Mouse (Mus musculus): Measurements from ENCODE around the gene Dpysl5. TPM values are rescaled to one million over a fixed set of nuclear protein-coding genes. Genes with fewer than 3 reads are reported as not detected.

Dpysl5 gene
- polyA plus RNA-seq, 1 experiment from 2014 or later = 180 TPM

- H3K4me1 ChIP-seq (replicated peaks) = peaks cover 51% of the 10 kb centered on the region
- peak overlapping the region; percentile 75 for H3K4me2 ChIP-seq
- WGBS = under 1% methylated on average over 14 of the region's 14 CpGs
- H3K27ac ChIP-seq = peak overlapping the region; percentile 97
- ATAC-seq (ENCODE audit: low FRiP score) = peak; percentile 37
- peak overlapping the region; percentile 96 for H3K9ac ChIP-seq
- H3K27me3 ChIP-seq = 0 out of 2 replicates have a peak, but pooled peaks cover 6% of the 10 kb centered on the region
- H3K36me3 ChIP-seq = 0 out of 2 replicates have a peak, but pooled peaks cover 2% of the 10 kb centered on the region
- peak overlapping the region; percentile 84 for H3K4me3 ChIP-seq
- no peaks in the 10 kb centered on the region for H3K9me3 ChIP-seq
Measured at GRCm38 (mm10) chr5:30712002-30712390, 632 bp downstream of the Dpysl5 start.

DNA sequence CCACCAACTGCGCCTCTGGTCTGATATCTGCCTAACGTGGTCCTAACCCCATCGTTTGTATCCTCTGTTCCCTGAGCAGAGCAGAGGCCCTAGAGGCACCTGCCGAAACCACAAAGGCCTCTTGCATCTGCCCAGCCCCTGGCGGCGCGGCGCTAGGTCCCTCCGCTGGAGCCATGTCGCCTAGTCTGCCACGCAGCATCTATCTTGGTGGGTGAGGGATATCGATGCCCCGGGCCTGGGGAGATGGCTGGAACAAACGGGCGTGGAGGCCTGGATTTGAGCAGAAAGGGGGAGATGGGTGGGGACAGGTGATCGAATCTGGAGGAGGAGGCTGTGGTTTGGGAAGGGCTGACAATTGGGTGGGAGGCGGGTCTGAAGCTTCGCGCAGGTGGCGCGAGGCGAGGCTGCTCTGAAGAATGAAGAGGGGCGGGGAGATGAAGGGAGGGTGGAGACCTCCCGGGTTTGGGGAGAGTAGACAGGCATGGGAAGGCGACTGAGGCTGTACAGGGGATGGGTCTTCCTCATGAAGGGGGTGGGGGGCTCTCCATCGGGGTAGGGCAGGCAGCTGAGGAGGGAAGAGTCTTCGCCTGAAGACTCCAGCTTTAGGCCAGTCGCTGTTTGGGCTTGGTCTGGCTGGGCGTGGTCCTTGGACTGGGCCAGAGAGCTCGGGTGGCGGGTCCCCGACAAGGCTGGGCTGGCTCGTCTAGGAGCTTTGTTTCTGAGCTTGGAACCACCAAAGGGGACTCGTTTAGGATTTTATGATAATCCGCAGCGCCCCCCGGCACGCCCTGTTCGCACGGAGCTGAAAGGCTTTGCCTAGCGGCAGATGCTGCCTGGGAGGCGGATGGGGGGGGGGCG lies 1.3 kb downstream of the Dpysl5 start:
- under 1% methylated on average over 42 of the region's 43 CpGs for WGBS
- peaks cover 52% of the 10 kb centered on the region for H3K4me1 ChIP-seq (replicated peaks)

GRCm38 (mm10) chr5:30713299-30713675 lies 1.9 kb downstream of the Dpysl5 start:
- H3K9ac ChIP-seq = peak overlapping the region; percentile 96
- peak overlapping the region; percentile 84 for H3K4me3 ChIP-seq
- peak overlapping the region; percentile 97 for H3K27ac ChIP-seq
- ATAC-seq (ENCODE audit: low FRiP score) = peak; percentile 29
- WGBS = under 1% methylated on average over 20 of the region's 20 CpGs
- H3K4me1 ChIP-seq (replicated peaks) = peaks cover 53% of the 10 kb centered on the region
- H3K9me3 ChIP-seq = no peaks in the 10 kb centered on the region
- H3K36me3 ChIP-seq = 0 out of 2 replicates have a peak, but pooled peaks cover 2% of the 10 kb centered on the region
- peak overlapping the region; percentile 75 for H3K4me2 ChIP-seq
- 0 out of 2 replicates have a peak, but pooled peaks cover 6% of the 10 kb centered on the region for H3K27me3 ChIP-seq

More for the DNA sequence above, 1.3 kb downstream of the Dpysl5 start:
- Histone ChIP-seq H3K4me2 (peak overlapping the region; percentile 75), H3K4me3 (peak overlapping the region; percentile 84), H3K27me3 (0 out of 2 replicates have a peak, but pooled peaks cover 6% of the 10 kb centered on the region), H3K36me3 (0 out of 2 replicates have a peak, but pooled peaks cover 2% of the 10 kb centered on the region), H3K27ac (peak overlapping the region; percentile 97), H3K9ac (peak overlapping the region; percentile 96), H3K9me3 (no peaks in the 10 kb centered on the region)
- peak; percentile 62 for ATAC-seq (ENCODE audit: low FRiP score)

DNA sequence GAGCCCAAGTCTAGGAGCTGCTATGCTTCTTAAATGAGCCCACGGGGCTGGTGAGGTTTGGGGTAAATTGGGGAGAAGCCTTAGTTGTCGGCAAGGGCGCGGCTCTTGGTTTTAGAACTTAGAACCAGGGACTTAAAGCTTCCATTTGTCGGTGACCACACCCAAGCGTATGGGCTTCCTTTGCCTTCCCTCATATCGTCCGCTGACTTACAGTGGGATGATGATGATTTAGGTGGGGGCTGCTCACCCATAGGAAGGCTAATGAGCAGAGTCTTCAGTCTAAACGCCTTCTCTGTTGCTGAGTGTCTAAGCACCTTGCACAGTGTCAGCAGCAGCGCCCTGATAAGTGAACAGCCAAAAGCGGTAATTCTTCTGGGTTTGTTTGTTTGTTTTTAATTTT lies 2.3 kb downstream of the Dpysl5 start:
- peaks cover 53% of the 10 kb centered on the region for H3K4me1 ChIP-seq (replicated peaks)
- H3K4me3 ChIP-seq = peak overlapping the region; percentile 84
- H3K36me3 ChIP-seq = 0 out of 2 replicates have a peak, but pooled peaks cover 2% of the 10 kb centered on the region
- 0 out of 2 replicates have a peak, but pooled peaks cover 4% of the 10 kb centered on the region for H3K27me3 ChIP-seq
- ATAC-seq (ENCODE audit: low FRiP score) = no peak
- WGBS = 11% methylated on average over 11 of the region's 11 CpGs
- H3K9me3 ChIP-seq = no peaks in the 10 kb centered on the region
- H3K9ac ChIP-seq = peak overlapping the region; percentile 96
- peak overlapping the region; percentile 97 for H3K27ac ChIP-seq
- H3K4me2 ChIP-seq = peak overlapping the region; percentile 75

DNA sequence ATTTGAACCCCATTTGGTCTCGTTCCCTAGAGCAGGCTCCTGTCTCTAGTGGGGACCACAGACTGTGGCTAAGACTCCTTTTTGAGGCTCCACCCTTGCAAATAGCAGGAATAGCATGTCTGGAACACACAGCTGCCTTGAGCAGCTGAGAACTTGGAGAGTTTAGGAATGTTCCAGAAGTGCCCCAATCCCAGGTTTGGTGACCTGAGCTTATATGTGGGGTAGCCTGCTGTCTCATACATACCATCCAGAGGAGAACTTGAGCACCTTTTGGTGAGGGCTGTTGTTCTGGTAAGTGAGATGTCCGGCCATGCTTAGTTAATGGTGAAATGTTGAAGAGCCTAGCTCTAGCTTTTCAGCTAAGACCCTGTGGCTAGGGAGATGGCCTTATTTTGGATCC lies 4.9 kb downstream of the Dpysl5 start:
- Histone ChIP-seq H3K9me3 (no peaks in the 10 kb centered on the region), H3K4me2 (no peak overlapping the region), H3K4me3 (no peak overlapping the region), H3K9ac (no peak overlapping the region), H3K4me1 (replicated peaks) (peaks cover 52% of the 10 kb centered on the region), H3K36me3 (peaks cover 9% of the 10 kb centered on the region), H3K27ac (no peak overlapping the region; the same call in 1 of the 2 replicates), H3K27me3 (no peaks in the 10 kb centered on the region)
- WGBS = 87% methylated on average over 2 of the region's 2 CpGs
- ATAC-seq (ENCODE audit: low FRiP score) = no peak

DNA sequence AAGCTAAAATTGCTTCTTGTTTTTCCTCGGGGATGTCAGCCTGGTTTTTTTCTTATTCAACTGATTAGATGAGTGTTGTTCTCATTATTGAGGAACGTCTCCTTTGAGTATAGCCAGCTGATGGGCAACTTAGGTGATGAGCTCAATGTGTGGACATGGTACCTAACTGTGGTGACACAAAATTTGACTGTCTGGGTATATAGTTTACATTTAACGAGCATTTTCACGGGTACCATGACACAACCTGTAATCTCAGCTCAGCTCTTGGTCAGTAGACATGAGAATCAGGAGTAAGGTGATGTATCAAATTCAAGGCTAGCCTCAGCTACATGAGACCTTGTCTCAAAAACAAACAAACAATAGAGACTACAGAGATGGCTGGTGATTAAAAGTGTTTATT lies 6.1 kb downstream of the Dpysl5 start:
- H3K9ac ChIP-seq = no peak overlapping the region
- WGBS = 83% methylated on average over 4 of the region's 4 CpGs

DNA sequence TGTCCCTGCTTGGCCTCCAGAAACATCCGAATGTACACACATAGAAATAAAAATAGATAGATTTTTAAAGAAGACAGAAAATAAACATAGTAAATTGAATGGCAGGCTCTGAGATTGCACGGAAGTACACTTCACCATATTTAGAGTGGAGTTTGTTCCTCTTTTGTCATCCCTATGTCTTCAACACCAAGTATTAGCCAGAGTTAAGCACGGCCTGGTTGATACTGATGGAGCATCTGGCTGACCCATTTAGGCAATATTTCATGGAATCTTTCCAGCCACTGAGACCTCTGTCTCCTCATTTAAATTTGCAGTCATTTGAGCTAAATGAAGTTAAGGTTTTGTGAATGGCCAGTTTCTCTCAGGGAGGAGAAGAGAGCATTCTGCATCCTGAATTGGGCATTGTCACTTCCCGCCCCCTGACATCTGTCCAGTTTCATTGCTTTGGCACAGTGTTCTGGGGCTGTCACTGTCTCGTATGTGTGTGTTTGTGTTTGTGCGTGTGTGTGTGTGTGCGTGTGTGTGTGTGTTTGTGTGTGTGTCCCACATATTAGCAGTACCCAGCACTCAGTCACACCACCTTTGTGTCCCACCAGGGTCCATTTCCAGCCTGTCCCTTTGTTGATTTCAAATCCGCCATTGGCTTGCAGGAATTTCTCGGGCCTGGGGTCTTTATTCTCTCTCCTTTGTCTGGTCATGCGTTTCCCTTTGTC lies 6.8 kb downstream of the Dpysl5 start:
- H3K27me3 ChIP-seq = no peaks in the 10 kb centered on the region
- H3K27ac ChIP-seq = peak overlapping the region; percentile 89
- WGBS = 26% methylated on average over 10 of the region's 10 CpGs
- H3K9ac ChIP-seq = peak overlapping the region; percentile 60
- ATAC-seq (ENCODE audit: low FRiP score) = no peak
- H3K4me2 ChIP-seq = peak overlapping the region; percentile 40
- 0 out of 2 replicates have a peak overlapping the region, but pooled peaks have one; percentile 1 for H3K4me3 ChIP-seq
- H3K36me3 ChIP-seq = peaks cover 27% of the 10 kb centered on the region
- no peaks in the 10 kb centered on the region for H3K9me3 ChIP-seq
- peaks cover 64% of the 10 kb centered on the region for H3K4me1 ChIP-seq (replicated peaks)

More for the DNA sequence above, 6.1 kb downstream of the Dpysl5 start:
- H3K27ac ChIP-seq = no peak overlapping the region
- H3K4me3 ChIP-seq = no peak overlapping the region
- no peak for ATAC-seq (ENCODE audit: low FRiP score)
- H3K4me1 ChIP-seq (replicated peaks) = peaks cover 58% of the 10 kb centered on the region
- H3K36me3 ChIP-seq = peaks cover 20% of the 10 kb centered on the region
- H3K9me3 ChIP-seq = no peaks in the 10 kb centered on the region
- 0 out of 2 replicates have a peak overlapping the region, but pooled peaks have one; percentile 40 for H3K4me2 ChIP-seq
- no peaks in the 10 kb centered on the region for H3K27me3 ChIP-seq

GRCm38 (mm10) chr5:30721935-30722334 lies 10.6 kb downstream of the Dpysl5 start:
- peaks cover 36% of the 10 kb centered on the region for H3K4me1 ChIP-seq (replicated peaks)
- H3K27me3 ChIP-seq = no peaks in the 10 kb centered on the region
- H3K27ac ChIP-seq = no peak overlapping the region
- H3K9ac ChIP-seq = no peak overlapping the region
- H3K4me3 ChIP-seq = no peak overlapping the region
- no peak overlapping the region for H3K4me2 ChIP-seq
- H3K9me3 ChIP-seq = no peaks in the 10 kb centered on the region
- no peak for ATAC-seq (ENCODE audit: low FRiP score)
- peaks cover 50% of the 10 kb centered on the region for H3K36me3 ChIP-seq
- 91% methylated on average over 8 of the region's 8 CpGs for WGBS

DNA sequence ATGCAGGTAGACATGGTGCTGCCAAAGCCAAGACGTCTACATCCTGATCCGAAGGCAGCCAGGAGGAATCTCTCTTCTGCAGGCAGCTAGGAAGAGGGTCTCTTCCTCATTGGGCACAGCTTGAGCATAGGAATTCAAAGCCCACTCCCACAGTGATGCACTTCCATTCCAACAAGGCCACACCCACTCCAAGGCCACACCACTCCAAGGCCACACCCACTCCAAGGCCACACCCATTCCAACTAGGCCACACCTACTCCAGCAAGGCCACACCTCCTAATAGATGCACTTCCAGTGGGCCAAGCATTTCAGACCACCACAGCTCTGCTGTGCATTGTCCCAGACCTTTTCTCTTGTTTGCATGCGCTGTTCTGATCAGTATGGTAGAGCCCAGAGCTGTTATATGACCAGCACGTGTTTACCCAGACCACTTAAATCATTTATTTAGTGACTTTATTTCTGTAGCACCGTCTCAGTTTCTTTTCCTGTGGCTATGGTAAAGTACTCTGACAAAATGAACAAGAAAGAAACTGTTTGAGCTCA lies 14.9 kb downstream of the Dpysl5 start:
- 95% methylated on average over 5 of the region's 5 CpGs for WGBS
- ATAC-seq (ENCODE audit: low FRiP score) = no peak
- H3K9me3 ChIP-seq = no peaks in the 10 kb centered on the region
- H3K4me2 ChIP-seq = no peak overlapping the region
- peaks cover 36% of the 10 kb centered on the region for H3K4me1 ChIP-seq (replicated peaks)
- no peak overlapping the region for H3K4me3 ChIP-seq
- peaks cover 49% of the 10 kb centered on the region for H3K36me3 ChIP-seq
- no peaks in the 10 kb centered on the region for H3K27me3 ChIP-seq
- no peak overlapping the region for H3K9ac ChIP-seq
- H3K27ac ChIP-seq = no peak overlapping the region

- no peak overlapping the region for H3K4me2 ChIP-seq
- H3K9me3 ChIP-seq = no peaks in the 10 kb centered on the region
- no peaks in the 10 kb centered on the region for H3K27me3 ChIP-seq
- H3K4me3 ChIP-seq = no peak overlapping the region
- 92% methylated on average over 7 of the region's 7 CpGs for WGBS
- peaks cover 69% of the 10 kb centered on the region for H3K4me1 ChIP-seq (replicated peaks)
- H3K36me3 ChIP-seq = peaks cover 11% of the 10 kb centered on the region
- H3K27ac ChIP-seq = no peak overlapping the region
- ATAC-seq (ENCODE audit: low FRiP score) = no peak
- no peak overlapping the region for H3K9ac ChIP-seq
Measured at GRCm38 (mm10) chr5:30732511-30732910, 21.1 kb downstream of the Dpysl5 start.

DNA sequence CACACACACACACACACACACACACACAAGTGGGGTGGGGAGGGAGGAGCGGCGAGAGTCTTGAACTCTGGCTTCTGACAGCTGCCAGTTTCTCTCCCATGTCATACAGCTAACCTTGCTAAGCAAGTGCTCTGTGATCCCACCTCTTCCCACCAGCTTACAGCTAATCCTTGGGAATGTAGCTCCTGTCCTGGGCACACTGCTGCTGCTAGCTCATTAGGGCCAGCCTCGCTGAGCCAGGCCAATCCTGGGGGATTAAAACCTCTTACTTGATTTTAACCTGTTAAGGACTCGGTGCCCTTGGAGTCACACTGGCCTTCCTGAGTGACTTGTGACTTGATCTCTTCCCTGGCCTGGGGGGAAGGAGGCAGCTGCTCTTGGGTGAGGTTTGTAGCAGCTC lies 23.3 kb downstream of the Dpysl5 start:
- Histone ChIP-seq H3K9ac (no peak overlapping the region), H3K36me3 (peaks cover 8% of the 10 kb centered on the region), H3K4me1 (replicated peaks) (peaks cover 77% of the 10 kb centered on the region), H3K4me2 (no peak overlapping the region), H3K27me3 (no peaks in the 10 kb centered on the region), H3K9me3 (no peaks in the 10 kb centered on the region), H3K4me3 (no peak overlapping the region), H3K27ac (no peak overlapping the region)
- 72% methylated on average over 4 of the region's 4 CpGs for whole genome bisulfite sequencing
- no peak for ATAC-seq (ENCODE audit: low FRiP score)

Data from hindbrain, embryonic 13.5 days (tissue).